Mouse (Mus musculus) lung, postnatal 25 days (tissue): ENCODE data around the gene Ptpn3.
A peak's percentile ranks its signal among the peaks of the same experiment; 100 is the strongest.

Experiments used
- DNase-seq: peaks from one replicate; pipeline ENCODE4 v3.0.0; 2022; ENCODE audit warnings: low spot score

Ptpn3 gene

DNA sequence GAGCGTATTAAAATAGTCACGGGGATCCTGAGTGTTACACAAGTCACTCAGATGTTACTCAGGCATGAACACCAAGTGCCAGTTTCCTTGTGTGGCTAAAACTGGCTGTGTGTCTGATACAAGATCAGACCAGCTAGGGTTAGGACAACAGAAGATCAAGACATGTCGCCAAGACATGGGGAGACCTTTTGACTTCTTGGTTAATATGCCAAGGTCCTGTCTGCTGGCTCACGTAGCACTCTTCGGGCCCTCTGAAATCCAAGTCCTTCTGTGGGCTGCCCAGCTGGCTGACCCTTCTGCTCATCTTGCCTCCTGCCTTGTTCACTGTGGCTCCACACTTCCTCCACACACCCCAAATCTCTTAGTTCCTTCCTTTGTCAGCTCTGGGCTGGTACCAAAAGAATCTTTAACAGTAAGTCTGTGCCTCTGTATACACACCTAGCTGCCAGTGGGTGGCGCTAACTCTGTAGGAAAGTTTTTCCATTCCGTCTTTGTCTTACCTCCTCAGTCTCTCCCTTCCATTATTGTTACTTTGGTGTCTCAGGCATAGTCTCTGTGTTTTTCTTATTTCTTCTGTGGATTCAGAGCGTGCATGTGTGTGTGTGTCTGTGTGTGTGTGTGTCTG lies 38.5 kb downstream of the Ptpn3 start:
- no peak for DNase-seq

DNA sequence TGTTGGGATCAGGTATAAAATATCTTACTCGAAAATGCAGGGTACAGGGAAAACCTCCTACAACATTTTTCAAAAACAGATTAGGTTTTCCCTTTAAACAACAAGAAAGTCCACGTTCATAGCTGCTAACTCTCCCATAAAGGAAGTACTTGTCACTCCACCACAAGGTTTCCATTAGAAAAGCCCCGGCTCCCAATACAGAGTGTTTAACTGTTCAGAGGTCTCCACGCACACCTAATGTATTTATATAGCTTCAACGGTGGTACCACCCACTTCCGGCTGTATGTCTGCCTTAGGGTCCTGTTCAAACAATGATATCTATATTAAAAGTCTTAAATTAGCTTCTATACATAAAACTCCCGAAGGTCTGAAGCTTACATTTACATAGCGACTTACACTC lies 39.2 kb downstream of the Ptpn3 start:
- no peak for DNase-seq

DNA sequence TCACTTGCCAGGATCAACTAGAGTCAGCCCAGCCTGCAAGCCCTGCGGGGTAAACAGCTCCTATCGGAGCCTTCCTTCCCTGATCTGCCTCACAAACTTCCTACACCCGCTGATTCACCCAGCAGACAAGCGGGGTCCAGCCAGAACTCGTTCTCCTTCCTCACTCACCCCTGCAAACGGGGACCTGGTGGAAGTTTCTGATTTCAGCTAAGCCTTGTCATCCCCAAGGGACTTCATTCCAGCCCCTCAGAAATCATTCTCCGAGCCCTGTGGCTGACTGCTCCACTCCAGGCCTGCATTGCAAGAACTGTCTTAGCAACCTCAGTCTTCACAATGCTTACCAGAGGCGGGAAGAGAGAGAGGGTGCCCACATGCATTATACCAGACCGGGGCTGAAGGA lies 39.8 kb downstream of the Ptpn3 start:
- no peak for DNase-seq

DNA sequence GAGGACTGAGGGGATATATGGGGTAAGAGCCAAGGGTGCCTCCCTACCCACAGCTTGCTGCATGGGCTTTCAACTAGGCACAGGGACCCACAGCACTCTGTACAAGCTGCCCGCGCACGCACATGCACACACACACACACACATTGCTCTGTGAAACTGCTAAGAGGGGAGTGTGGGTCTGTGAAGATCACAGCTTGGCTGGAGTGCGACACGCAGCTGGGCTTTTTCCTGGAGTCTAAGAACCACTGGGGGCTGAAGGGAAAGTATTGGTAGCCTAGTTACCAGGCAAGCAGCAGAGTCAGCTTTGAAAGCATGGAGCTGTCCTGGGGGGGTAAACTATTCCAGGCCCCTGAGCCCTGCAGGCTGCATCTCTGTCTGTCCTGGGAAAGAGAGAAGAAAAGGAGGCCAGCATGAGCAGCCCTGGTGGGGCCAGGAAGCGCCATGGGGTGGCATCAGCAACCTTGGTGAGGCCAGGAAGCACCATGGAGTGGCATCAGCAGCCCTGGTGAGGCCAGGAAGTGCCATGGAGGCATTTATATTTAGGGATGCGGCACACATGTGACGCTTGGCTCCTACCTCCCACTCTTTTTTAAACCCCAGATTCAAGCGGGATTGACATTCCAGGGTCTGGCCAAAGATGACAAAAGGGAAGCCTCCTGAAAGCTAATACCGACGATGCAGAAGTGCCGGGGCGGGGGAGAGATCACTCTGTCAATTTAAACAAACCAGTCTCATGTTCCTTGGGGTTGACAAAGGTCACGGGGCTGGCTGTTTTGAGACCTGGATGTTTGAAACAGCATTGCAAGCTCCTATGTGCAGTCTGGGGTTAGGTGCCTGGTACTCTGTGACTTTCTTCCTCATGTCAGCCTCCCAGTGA lies 43.2 kb downstream of the Ptpn3 start:
- no peak for DNase-seq

DNA sequence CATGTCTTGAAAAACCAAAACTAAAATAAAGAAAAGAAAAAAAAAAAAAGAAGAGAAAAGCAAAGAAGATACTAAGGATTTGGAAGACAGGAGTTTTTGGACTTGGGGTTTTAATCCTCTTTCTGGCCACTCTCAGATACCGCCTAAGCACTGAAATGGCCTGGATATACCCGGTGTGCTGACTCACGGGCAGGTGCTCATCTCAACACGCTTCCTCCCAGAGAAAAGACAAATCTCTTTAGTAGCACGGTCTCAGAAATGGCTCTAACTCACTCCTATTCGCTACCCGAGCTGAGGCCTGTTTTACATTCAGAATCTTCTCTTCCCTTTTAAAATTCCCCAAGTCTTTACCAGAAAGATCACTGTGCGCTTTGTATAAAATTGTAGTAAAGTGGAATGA lies 44.2 kb downstream of the Ptpn3 start:
- no peak for DNase-seq

DNA sequence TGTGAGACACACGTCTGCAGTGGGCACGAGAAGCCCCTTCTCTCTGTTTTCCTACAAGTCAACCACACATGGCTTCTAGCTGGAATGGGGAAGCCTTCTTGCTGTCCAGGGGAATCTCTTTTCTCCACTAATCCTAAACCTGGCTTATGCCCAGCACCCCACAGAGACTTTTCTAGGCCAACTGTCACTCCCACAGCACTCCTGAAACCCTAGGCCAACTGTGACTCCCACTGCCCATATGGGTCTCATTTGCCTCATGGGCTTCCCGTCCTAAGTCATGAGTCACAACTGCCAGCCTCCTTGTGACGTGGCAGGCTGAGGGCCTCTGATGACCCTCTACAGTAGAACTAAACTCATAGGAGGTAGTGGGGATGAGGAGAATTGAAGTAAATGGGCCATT lies 44.9 kb downstream of the Ptpn3 start:
- no peak for DNase-seq

DNA sequence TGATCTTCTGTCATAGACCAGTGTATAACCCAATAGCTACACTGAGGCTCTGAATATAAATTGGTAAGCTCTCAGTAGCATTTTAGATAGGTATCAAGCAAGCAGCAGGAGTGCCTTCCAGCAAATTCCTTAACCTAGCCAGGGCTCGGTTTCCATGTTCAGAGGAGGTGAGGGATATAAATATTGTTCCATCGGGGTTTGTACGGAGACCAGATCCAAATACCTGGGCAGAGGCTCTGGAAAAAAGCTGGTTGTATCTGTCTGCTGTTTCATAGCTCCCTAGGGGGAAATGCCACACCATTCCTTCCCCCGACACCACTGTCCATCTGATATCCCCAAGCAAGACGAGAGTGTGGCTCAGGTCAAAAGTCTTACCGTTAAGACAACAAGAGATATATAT lies 47.2 kb downstream of the Ptpn3 start:
- no peak for DNase-seq

DNA sequence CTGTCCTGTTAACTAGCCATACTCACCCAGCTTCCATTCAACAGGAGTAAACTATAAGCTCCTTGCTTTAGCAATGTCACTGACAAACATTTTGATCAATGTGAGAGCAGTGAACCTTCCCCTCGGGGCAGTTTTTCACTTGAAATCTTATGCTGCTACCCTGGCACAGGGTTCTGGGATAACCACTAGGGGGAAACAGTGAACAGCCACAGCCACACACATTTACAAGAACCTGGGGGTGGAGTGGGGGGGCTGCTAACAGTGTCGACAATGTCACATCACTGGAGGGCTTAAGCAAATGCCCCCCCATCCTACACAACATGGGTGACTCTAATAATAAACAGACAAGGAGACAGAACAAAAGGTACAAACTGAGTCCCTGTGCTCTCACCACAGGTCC lies 51.0 kb downstream of the Ptpn3 start:
- DNase-seq, result no peak

DNA sequence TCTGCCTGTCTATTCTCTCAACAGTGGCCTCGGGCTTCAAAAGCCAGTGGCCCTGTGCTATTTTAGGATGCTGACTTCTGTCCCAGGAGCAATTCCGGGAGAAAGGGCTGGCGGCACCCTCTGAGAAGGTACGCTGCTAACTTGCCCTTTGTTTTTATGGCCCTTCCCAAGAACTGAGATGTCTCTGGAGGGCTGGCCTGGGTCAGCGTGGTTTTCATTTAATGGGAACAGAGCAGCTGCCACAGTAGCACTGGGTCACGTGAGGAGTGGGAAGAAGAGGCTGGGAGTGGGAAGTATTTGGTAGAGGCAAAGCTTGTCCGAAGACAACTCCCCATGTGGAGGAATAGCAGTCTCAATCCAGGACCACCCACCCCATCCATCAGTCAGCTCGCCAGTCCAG lies 52.5 kb downstream of the Ptpn3 start:
- DNase-seq, result no peak

DNA sequence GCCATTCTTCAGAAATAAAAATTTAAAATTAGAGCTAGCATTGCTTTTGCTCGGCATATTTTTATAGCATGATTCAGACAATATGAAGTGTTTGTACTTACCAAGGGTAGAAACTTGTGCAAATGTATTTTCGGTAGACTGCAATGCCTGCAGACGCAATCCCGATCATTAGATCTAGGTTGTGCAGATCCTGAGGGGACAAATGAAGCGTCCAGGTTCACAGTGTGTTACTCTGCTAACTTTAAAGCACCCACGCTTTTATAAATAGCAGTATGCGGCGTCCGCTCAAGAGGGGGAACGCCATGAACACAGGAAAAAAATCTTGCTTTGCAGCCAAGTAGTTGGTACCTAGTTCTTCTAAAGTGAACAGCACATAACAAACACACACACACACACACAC lies 56.8 kb downstream of the Ptpn3 start:
- no peak for DNase-seq

DNA sequence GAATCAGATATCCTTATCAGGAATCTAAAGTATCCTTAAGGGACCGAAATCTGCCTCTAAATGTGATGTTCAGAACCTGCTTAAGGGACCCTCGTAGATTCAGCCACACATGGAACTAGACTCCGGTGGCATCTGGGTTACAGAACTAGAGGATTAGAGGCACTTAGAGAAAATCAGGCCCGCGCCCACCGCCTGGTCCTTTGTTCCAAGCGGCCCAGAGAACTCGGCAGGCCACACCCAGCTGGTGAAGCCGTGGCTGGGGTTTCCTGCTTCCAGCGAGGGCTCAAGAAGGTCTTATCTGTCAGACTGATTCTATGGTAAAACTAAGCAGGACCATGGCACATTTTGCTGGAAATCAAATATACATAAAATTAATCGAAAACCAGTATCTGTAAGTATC lies 58.3 kb downstream of the Ptpn3 start:
- no peak for DNase-seq

DNA sequence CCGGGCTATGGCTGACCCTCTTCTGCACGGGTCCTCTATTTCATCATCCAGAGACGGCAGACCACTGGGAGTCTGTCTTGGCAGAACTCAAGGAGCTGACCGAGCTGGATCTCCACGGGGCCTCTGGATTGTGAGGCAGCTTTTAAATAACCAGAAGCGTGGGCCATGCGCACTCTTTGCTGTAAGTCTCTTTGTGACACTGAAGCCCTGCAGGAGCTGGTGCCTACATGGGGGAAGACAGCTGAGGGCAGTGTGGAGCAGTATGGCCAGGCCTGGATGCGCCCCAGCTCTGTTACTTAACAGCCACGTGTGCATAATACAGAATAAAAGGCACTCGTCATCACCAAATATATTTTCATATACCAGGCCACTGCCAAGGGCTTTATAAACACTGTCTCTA lies 60.7 kb downstream of the Ptpn3 start:
- peak; percentile 42 for DNase-seq

DNA sequence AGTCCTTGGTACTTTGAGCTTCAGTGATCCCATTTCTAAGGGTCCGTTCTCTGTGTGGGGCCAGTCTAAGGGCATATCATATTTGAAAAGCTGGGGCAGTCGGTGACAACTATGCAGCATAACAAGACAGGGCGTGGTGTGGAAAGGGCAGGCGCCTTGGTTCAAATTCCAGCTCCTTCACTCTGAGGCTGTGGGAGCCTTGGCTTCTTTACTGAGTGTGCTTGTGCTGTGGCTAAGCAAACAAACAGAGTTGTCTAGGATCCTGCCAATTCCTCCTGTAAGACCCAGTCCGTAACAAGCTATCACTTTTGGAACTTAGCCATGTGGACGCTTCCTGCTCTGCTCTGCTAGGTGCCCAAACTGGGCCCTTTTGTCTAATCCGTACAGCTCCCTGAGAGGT lies 61.5 kb downstream of the Ptpn3 start:
- DNase-seq, result peak; percentile 76

DNA sequence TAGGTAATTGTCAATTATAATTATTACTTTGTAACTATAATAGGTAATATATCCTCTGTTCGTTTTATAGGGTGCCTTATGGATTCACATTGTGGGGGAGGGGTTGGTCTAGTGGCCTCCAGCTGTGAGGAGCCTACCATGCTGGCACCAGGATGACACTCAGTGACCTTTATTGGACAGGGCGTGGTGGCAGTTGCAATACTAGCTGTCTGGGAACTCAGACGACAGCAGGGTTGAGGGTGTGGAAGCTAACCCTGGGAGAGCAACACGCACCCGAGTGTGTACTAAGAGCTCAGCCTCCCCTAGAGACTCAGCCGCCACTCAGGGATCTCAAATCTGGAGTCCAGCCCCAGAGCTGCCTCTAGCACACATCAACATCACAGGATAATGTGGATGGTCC lies 62.5 kb downstream of the Ptpn3 start:
- no peak for DNase-seq

DNA sequence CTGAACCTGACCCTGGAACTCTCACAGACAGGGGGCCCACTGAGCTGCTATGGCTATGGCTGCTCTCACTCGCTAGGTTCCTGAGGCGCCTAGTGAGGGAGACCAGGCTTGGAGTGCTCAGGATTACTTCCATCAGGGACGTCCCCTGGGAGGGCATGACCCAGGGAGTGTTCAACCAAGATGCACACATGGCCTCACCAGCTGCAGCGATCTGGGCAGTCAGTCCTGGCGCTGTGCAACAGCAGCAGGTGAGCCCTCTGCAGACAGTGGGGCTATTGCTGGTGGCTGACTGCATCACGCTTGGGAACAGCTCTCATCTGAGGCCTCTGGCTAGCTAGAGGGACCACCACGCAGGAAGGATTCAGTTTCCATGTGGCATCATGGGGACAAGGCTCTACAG lies 63.5 kb downstream of the Ptpn3 start:
- no peak for DNase-seq

DNA sequence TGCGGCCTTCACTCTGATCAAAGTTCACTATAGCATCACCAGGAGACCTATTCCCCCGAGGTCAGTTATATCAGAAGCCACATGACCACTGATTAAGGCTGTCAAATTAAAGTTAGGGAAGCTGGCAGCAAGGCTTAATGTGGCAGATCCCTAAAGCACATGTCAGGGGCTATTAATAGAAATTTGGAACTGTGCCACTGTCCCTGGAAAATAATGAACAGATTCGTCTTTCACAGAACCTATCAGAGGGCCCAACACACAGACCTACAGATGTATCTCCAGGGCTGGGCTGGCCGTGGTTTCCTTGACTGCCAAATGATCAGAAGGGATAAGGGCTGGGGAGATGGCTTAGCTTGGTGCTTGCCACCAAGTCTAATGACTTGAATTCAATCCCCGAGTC lies 65.1 kb downstream of the Ptpn3 start:
- DNase-seq, result no peak

DNA sequence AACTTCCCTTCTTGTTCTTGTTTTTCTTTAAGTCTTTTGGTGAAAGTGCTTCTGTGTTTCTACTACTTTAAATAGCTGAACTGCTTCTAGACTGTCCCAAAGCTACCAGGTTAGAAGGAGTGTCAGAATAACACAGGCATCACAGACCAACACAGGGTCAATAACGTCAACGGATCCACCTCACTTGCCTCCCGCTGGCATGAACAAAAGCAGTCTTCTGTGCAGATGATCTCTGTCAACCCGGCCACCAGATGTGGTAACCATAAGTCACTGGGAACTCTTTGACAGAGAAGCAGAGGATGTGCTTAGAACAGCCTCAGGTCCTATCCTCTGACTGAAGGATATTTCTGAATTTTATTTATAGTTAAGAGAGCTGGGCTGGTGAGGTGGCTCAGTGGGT lies 65.9 kb downstream of the Ptpn3 start:
- DNase-seq, result no peak

DNA sequence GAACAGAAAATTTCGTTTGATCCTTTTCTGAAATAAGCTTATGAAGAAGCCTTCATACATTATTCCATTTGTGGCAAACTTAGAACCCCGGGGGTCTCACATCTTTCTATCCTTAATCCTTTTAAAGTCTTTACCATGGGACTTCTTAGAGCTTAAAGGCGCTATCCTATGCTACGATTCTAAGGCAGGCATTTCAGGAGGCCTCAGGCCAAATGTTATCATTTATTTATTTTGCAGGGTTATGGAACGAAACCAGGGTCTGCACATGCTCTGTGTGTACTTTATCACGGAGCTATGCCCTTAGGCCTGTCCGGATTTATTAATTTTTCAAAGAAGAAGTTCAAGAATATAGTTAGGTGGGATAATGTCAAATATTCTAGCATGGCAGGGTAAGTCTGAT lies 67.3 kb downstream of the Ptpn3 start:
- DNase-seq, result no peak

DNA sequence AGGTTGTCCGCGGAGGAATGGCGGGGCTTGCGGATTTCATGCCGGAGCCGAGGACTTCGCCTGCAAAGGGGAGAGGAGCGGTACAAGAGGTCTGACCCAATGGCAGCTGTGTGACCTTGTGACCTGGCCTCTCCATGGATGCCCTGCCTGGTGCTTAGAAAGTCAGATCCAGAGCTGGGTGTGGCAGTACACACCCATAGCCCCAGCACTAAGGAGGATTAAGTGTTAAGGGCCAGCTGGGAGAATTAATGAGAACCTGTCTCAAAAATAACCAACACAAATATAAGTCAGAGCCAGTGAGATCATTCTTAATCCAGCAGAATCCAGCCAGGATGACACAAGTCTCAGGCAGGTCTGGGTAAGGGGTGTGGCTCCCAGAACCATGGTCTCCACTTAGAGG lies 69.2 kb downstream of the Ptpn3 start:
- no peak for DNase-seq

DNA sequence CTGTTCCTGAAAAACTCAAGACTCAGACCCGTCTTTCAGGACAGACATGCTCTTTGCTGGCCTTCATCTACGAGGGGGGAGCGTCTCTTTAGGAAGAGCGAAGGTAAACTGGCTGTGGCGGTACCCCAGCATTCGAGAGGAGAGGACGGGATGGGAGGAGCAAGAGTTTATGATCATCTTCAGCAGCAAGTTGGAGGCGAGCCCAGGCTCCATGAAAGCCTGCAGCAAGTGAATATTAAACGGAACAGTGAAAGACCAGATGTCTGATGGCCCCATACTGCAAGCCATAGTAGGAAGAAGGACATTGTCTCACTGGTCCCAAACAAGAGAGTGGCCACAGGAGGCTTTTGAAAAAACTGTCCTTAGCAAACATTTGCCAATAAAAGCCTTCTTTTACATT lies 70.3 kb downstream of the Ptpn3 start:
- DNase-seq, result no peak

DNA sequence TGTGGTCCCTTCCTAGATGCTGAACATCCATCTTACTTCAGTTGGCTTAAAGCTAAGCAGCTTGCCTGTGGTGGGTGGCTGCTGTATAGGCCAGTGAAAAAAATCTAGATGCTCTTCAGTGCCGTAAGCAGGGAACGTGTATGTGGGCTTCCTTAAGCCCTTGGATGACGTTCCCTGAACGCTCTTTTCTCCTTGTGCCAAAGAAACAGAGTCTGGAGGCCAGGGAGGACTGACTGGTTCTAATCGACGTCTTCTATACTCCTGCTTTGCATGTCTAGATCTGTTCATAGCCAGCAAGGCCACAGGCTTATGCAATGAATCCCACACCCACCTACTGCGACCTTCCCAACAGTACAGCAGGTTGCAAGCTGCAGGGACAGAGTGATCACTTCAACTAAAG lies 71.3 kb downstream of the Ptpn3 start:
- DNase-seq, result no peak

DNA sequence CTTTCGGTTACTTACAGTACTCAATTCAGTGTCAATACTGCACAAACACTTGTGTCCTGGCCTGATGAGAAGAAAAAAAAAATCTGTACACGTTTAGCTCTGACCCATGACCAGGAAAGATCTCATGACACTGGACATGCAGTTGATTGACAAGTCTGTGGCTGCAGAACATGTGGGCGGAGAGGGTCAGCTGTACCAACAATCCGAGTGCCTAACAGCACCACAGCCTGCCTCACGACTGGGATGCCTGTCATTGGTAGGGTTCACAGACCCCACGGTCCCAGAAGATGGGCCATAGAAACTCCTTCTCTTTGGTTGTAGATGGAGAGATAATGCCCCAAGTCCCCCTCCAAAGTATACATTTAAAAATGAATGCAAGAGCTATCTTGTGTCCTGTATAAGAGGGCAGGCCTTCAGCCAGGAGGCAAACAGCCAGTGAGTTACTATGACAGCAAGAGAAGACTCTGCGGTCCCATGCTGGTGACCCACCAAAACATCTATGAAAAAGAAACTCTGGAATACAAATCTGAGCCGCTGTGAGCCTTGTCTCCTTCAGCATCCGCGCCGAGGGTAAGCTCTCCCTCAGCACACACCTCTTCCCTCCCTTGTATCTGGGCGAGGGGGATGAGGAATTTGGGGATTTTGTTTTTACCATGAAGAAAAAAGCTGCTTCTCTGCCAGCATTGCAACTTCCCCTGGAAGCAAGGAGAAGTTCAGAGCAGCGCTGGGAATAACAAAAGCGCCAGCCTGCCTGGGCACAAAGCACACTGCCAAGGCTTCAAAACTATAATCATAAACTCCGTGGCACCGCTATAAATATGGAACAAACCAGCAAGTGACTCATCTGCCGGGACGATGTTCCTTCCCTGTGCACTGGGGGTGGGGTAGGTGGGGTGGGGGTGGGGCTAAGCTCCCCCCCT lies 72.8 kb downstream of the Ptpn3 start:
- DNase-seq, result no peak

DNA sequence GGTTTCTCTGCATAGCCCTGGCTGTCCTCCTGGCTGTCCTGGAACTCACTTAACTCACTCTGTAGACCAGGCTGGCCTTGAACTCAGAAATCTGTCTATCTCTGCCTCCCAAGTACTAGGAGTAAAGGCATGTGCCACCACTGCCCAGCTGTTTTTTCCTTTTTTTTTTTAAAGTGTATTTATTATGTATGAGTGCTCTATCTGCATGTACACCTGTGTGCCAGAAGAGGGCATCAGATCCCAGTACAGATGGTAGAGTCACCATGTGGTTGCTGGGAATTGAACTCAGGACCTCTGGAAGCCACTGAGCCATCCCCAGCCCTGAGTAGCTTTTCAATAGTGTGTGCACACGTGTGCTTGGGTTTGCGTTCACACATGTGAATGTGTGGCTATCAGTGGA lies 76.9 kb downstream of the Ptpn3 start:
- no peak for DNase-seq
